Mouse (Mus musculus) layer of hippocampus, adult 18-20 months (tissue): ENCODE measurements around the gene Gorasp1. TPM values are rescaled to one million over a fixed set of nuclear protein-coding genes. Genes with fewer than 3 reads are reported as not detected.

Experiments used
- DNase-seq, 2 experiments: peaks; one replicate each; pipeline ENCODE4 v3.0.0; 2022; ENCODE audit warnings: low spot score in 2 of 2
- total RNA-seq, 2 experiments: library from RNA; stranded (reverse); gene quantifications; 2 replicates each; pipeline ENCODE4 v1.2.3; 2021

Gorasp1 gene
- total RNA-seq, 2 experiments from 2014 or later, result 41.5 to 44.2 TPM

GRCm38 (mm10) chr9:119973281-119973680, 35.9 kb upstream of the Gorasp1 start:
- DNase-seq, result no peak

GRCm38 (mm10) chr9:119972582-119972981, 35.2 kb upstream of the Gorasp1 start:
- no peak for DNase-seq

GRCm38 (mm10) chr9:119972166-119972565, 34.8 kb upstream of the Gorasp1 start:
- DNase-seq, result no peak

- peak in 1 of 2 experiments; percentile 56 for DNase-seq
These were observed 33.6 kb upstream of the Gorasp1 start for GRCm38 (mm10) chr9:119970763-119971656.

- DNase-seq, result no peak
These were observed 32.9 kb upstream of the Gorasp1 start for GRCm38 (mm10) chr9:119970221-119970620.

- DNase-seq, result no peak
These were observed 32.4 kb upstream of the Gorasp1 start for GRCm38 (mm10) chr9:119969811-119970210.

- DNase-seq, result no peak
These were observed 29.0 kb upstream of the Gorasp1 start for GRCm38 (mm10) chr9:119966221-119966910.

- no peak for DNase-seq
These were observed 27.8 kb upstream of the Gorasp1 start for GRCm38 (mm10) chr9:119965186-119965585.

- DNase-seq, result no peak
These were observed 26.8 kb upstream of the Gorasp1 start for GRCm38 (mm10) chr9:119964206-119964605.

- no peak for DNase-seq
These were observed 25.8 kb upstream of the Gorasp1 start for GRCm38 (mm10) chr9:119962987-119963667.

- DNase-seq, result no peak
These were observed 24.9 kb upstream of the Gorasp1 start for GRCm38 (mm10) chr9:119962216-119962615.

- DNase-seq, result no peak
These were observed 21.5 kb upstream of the Gorasp1 start for GRCm38 (mm10) chr9:119958835-119959234.

- DNase-seq, result no peak
These were observed 14.0 kb upstream of the Gorasp1 start for GRCm38 (mm10) chr9:119951388-119951787.

GRCm38 (mm10) chr9:119950434-119950833, 13.1 kb upstream of the Gorasp1 start:
- DNase-seq, result no peak

- DNase-seq, result no peak
These were observed 11.4 kb upstream of the Gorasp1 start for GRCm38 (mm10) chr9:119948804-119949203.

- DNase-seq, result no peak
These were observed 8.0 kb upstream of the Gorasp1 start for GRCm38 (mm10) chr9:119945173-119945900.

GRCm38 (mm10) chr9:119943326-119943725, 6.0 kb upstream of the Gorasp1 start:
- no peak for DNase-seq

- no peak for DNase-seq
These were observed 4.5 kb upstream of the Gorasp1 start for GRCm38 (mm10) chr9:119941861-119942260.

- DNase-seq, result no peak
These were observed 4.0 kb upstream of the Gorasp1 start for GRCm38 (mm10) chr9:119941407-119941806.

- no peak for DNase-seq
These were observed 2.3 kb upstream of the Gorasp1 start for GRCm38 (mm10) chr9:119939646-119940045.

- no peak for DNase-seq
These were observed 1.1 kb upstream of the Gorasp1 start for GRCm38 (mm10) chr9:119938496-119938895.
